Mouse (Mus musculus): ENCODE data around the gene Cklf. TPM values are rescaled to one million over a fixed set of nuclear protein-coding genes. Genes with fewer than 3 reads are reported as not detected.
A peak's percentile ranks its signal among the peaks of the same experiment; 100 is the strongest.

Cklf gene
- 1 to 10 TPM; 1.4 to 3.8 TPM for total RNA-seq (2021)
- long read RNA-seq, experiment 1, partial matches to known transcripts, result 0 of 4 reads
- long read RNA-seq, experiment 1, other reads (novel, unspliced or antisense), result 4 of 4 reads
- long read RNA-seq, experiment 2, result 0 reads

GRCm38 (mm10) chr8:104250439-104251367 is at the start of gene Cklf:
TSS of gene Cklf (plus strand) at chr8:104250861.
- peak; percentile 49 for TF ChIP-seq CTCF (IDR thresholded peaks at IDR 0.05)
- Histone ChIP-seq H3K27ac (peak within 1 kb of the TSS; percentile 86), H3K4me3 (peak within 1 kb of the TSS; percentile 87)
- intact Hi-C loops (cut with DNase I), result loop anchor here (5.0 kb wide), 2 partner anchors 92 to 187 kb away; no protein-coding TSS in a partner anchor
- peak; percentile 91 for DNase-seq

GRCm38 (mm10) chr8:104201622-104202021 is 49.0 kb upstream of the Cklf start:
- Histone ChIP-seq H3K4me3 (no peak overlapping the region), H3K27ac (no peak overlapping the region)
- TF ChIP-seq CTCF (IDR thresholded peaks at IDR 0.05), result no peak
- intact Hi-C loops (cut with DNase I), result no loop called here
- no peak for DNase-seq

- H3K27ac ChIP-seq, result no peak overlapping the region
- no peak for TF ChIP-seq CTCF (IDR thresholded peaks at IDR 0.05)
- no peak overlapping the region for H3K4me3 ChIP-seq
- no peak for DNase-seq
- intact Hi-C loops (cut with DNase I), result no loop called here
Measured at GRCm38 (mm10) chr8:104202320-104202719, 48.3 kb upstream of the Cklf start.

GRCm38 (mm10) chr8:104205292-104205691 is 45.4 kb upstream of the Cklf start:
- no peak overlapping the region for H3K4me3 ChIP-seq
- no peak for TF ChIP-seq CTCF (IDR thresholded peaks at IDR 0.05)
- intact Hi-C loops (cut with DNase I), result no loop called here
- no peak for DNase-seq
- H3K27ac ChIP-seq, result no peak overlapping the region

GRCm38 (mm10) chr8:104217601-104218000 is 33.1 kb upstream of the Cklf start:
- intact Hi-C loops (cut with DNase I), result no loop called here
- Histone ChIP-seq H3K27ac (no peak overlapping the region), H3K4me3 (no peak overlapping the region)
- DNase-seq, result no peak
- TF ChIP-seq CTCF (IDR thresholded peaks at IDR 0.05), result no peak

GRCm38 (mm10) chr8:104219079-104219478 is 31.6 kb upstream of the Cklf start:
- intact Hi-C loops (cut with DNase I), result loop anchor here (1.0 kb wide), 1 partner anchor 73 kb away; no protein-coding TSS in a partner anchor
- peak; percentile 50 for DNase-seq
- H3K27ac ChIP-seq, result no peak overlapping the region
- TF ChIP-seq CTCF (IDR thresholded peaks at IDR 0.05), result peak; percentile 81
- no peak overlapping the region for H3K4me3 ChIP-seq

GRCm38 (mm10) chr8:104219806-104220205 is 30.9 kb upstream of the Cklf start:
- DNase-seq, result peak; percentile 78
- intact Hi-C loops (cut with DNase I), result loop anchor here (1.0 to 2.0 kb wide), 2 partner anchors 74 to 129 kb away; no protein-coding TSS in a partner anchor
- H3K27ac ChIP-seq, result no peak overlapping the region
- peak; percentile 95 for TF ChIP-seq CTCF (IDR thresholded peaks at IDR 0.05)
- no peak overlapping the region for H3K4me3 ChIP-seq

GRCm38 (mm10) chr8:104227048-104227447 is 23.6 kb upstream of the Cklf start:
- Histone ChIP-seq H3K4me3 (no peak overlapping the region), H3K27ac (no peak overlapping the region)
- intact Hi-C loops (cut with DNase I), result no loop called here
- DNase-seq, result no peak
- no peak for TF ChIP-seq CTCF (IDR thresholded peaks at IDR 0.05)

GRCm38 (mm10) chr8:104230377-104230776 is 20.3 kb upstream of the Cklf start:
- no peak overlapping the region for H3K27ac ChIP-seq
- H3K4me3 ChIP-seq, result no peak overlapping the region
- intact Hi-C loops (cut with DNase I), result no loop called here
- DNase-seq, result no peak
- TF ChIP-seq CTCF (IDR thresholded peaks at IDR 0.05), result no peak

GRCm38 (mm10) chr8:104232039-104232438 is 18.6 kb upstream of the Cklf start:
- Histone ChIP-seq H3K4me3 (no peak overlapping the region), H3K27ac (no peak overlapping the region)
- no peak for DNase-seq
- TF ChIP-seq CTCF (IDR thresholded peaks at IDR 0.05), result no peak
- intact Hi-C loops (cut with DNase I), result no loop called here

GRCm38 (mm10) chr8:104232919-104233318 is 17.7 kb upstream of the Cklf start:
- H3K4me3 ChIP-seq, result no peak overlapping the region
- H3K27ac ChIP-seq, result no peak overlapping the region
- no peak for DNase-seq
- intact Hi-C loops (cut with DNase I), result no loop called here
- no peak for TF ChIP-seq CTCF (IDR thresholded peaks at IDR 0.05)

GRCm38 (mm10) chr8:104234573-104234972 is 16.1 kb upstream of the Cklf start:
- Histone ChIP-seq H3K4me3 (no peak overlapping the region), H3K27ac (no peak overlapping the region)
- peak; percentile 6; the same call in 1 of the 2 replicates for TF ChIP-seq CTCF (IDR thresholded peaks at IDR 0.05)
- intact Hi-C loops (cut with DNase I), result no loop called here
- DNase-seq, result no peak

GRCm38 (mm10) chr8:104239418-104239861 is 11.2 kb upstream of the Cklf start:
- H3K4me3 ChIP-seq, result no peak overlapping the region
- intact Hi-C loops (cut with DNase I), result no loop called here
- no peak for DNase-seq
- no peak for TF ChIP-seq CTCF (IDR thresholded peaks at IDR 0.05)
- no peak overlapping the region for H3K27ac ChIP-seq

Data from gastrocnemius, adult 2 months (tissue).